Mouse (Mus musculus) embryonic facial prominence, embryonic 13.5 days (tissue): Measurements from ENCODE around the gene Trim47. TPM values are rescaled to one million over a fixed set of nuclear protein-coding genes. Genes with fewer than 3 reads are reported as not detected.

Experiments
- ATAC-seq: fragments of 200-750 bp; cut with Nextera tagmentation; 2 replicates; pipeline ENCODE4 v1.8.0; 2017; ENCODE audit warnings: low read depth; ENCODE audit not compliant: insufficient number of reproducible peaks, insufficient read depth, low FRiP score, low TSS enrichment
- H3K27ac ChIP-seq: fragments of 300-500 bp; sonication (generic); 2 replicates; pipeline ENCODE4 v1.5.1; 2015; ENCODE audit warnings: moderate library complexity, mild to moderate bottlenecking, inconsistent platforms
- H3K27me3 ChIP-seq: fragments of 300-500 bp; sonication (generic); 2 replicates; pipeline ENCODE4 v1.6.1; 2015; ENCODE audit warnings: mild to moderate bottlenecking, inconsistent platforms
- H3K36me3 ChIP-seq: fragments of 300-500 bp; sonication (generic); 2 replicates; pipeline ENCODE4 v1.6.1; 2015; ENCODE audit warnings: mild to moderate bottlenecking, inconsistent platforms
- H3K4me1 ChIP-seq: fragments of 300-500 bp; sonication (generic); 2 replicates; pipeline ENCODE4 v1.6.1; 2015; ENCODE audit warnings: inconsistent platforms
- H3K4me2 ChIP-seq: fragments of 300-500 bp; sonication (generic); 2 replicates; pipeline ENCODE4 v1.6.1; 2015; ENCODE audit warnings: moderate library complexity, mild to moderate bottlenecking, inconsistent platforms
- H3K4me3 ChIP-seq: fragments of 300-500 bp; sonication (generic); 2 replicates; pipeline ENCODE4 v1.5.1; 2015; ENCODE audit warnings: mild to moderate bottlenecking, inconsistent platforms
- H3K9ac ChIP-seq: fragments of 300-500 bp; sonication (generic); 2 replicates; pipeline ENCODE4 v1.6.1; 2015; ENCODE audit warnings: mild to moderate bottlenecking, inconsistent platforms
- H3K9me3 ChIP-seq: fragments of 300-500 bp; sonication (generic); 2 replicates; pipeline ENCODE4 v1.6.1; 2016; ENCODE audit warnings: inconsistent platforms
- WGBS: fragments of 180-500 bp; shearing (Covaris S2); methylation state at CpG from one replicate; pipeline ENCODE4 v1.1.7; 2015; ENCODE audit warnings: mixed read lengths; 5-methylcytosine and 5-hydroxymethylcytosine counted together
- polyA plus RNA-seq: library from polyadenylated mRNA; unstranded; fragments of >200 nt; fragmentation: Nextera tagmentation; extraction: Ambion mirVana; gene quantifications from 2 replicates; pipeline ENCODE4 v1.2.1, GENCODE M21; 2015

Trim47 gene
- 8.6 and 9.4 TPM in 2 replicates for polyA plus RNA-seq

GRCm38 (mm10) chr11:116127156-116127980 is at the start of gene Trim47:
TSS of gene Trim47 (minus strand) at chr11:116127210.
- no peaks in the 10 kb centered on the region for H3K9me3 ChIP-seq
- H3K36me3 ChIP-seq: peaks cover 39% of the 10 kb centered on the region
- WGBS: 24% methylated on average over 23 of the region's 23 CpGs
- peaks cover 35% of the 10 kb centered on the region for H3K4me1 ChIP-seq
- H3K4me3 ChIP-seq: peak within 1 kb of the TSS; percentile 29
- H3K9ac ChIP-seq: peak within 1 kb of the TSS; percentile 65; the same call in 1 of the 2 replicates
- 0 out of 2 replicates have a peak, but pooled peaks have one; percentile 13 for ATAC-seq
- H3K27ac ChIP-seq: peak within 1 kb of the TSS; percentile 60
- H3K4me2 ChIP-seq: peak within 1 kb of the TSS; percentile 53
- no peaks in the 10 kb centered on the region for H3K27me3 ChIP-seq

GRCm38 (mm10) chr11:116176010-116176409 is 49.0 kb upstream of the Trim47 start:
- Histone ChIP-seq H3K9me3 (no peaks in the 10 kb centered on the region), H3K27me3 (no peaks in the 10 kb centered on the region), H3K4me1 (no peaks in the 10 kb centered on the region), H3K36me3 (peaks cover 90% of the 10 kb centered on the region), H3K9ac (no peak overlapping the region), H3K4me2 (no peak overlapping the region), H3K27ac (no peak overlapping the region), H3K4me3 (no peak overlapping the region)
- 84% methylated on average over 7 of the region's 7 CpGs for WGBS
- no peak for ATAC-seq

GRCm38 (mm10) chr11:116174775-116175448 is 47.9 kb upstream of the Trim47 start:
- Histone ChIP-seq H3K4me1 (no peaks in the 10 kb centered on the region), H3K27me3 (no peaks in the 10 kb centered on the region), H3K9me3 (no peaks in the 10 kb centered on the region), H3K4me3 (no peak overlapping the region), H3K36me3 (peaks cover 79% of the 10 kb centered on the region), H3K4me2 (no peak overlapping the region), H3K27ac (no peak overlapping the region), H3K9ac (no peak overlapping the region)
- WGBS: 92% methylated on average over 22 of the region's 22 CpGs
- ATAC-seq: no peak

DNA sequence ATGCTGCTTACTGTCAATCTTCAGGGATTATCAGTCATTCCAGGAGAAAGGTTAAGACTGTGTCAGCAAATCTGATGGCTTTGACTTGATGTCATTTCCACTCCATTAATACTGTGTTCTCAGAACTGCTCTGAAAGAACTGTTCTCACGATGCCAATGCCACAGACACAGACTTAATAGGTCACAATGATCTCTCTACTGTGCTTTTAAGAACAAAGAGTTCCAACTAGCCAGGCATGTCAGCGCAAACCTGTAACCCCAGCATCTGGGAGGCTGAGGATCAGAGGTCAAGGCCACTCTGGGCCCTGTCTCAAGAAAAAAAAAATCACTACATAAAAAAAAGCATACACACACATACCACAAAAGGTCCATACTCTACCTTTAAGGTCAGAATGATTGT is 44.9 kb upstream of the Trim47 start:
- no peak overlapping the region for H3K27ac ChIP-seq
- ATAC-seq: no peak
- H3K4me1 ChIP-seq: peaks cover 10% of the 10 kb centered on the region
- WGBS: 78% methylated on average over 2 of the region's 2 CpGs
- no peak overlapping the region for H3K9ac ChIP-seq
- no peaks in the 10 kb centered on the region for H3K27me3 ChIP-seq
- H3K36me3 ChIP-seq: peaks cover 52% of the 10 kb centered on the region
- no peaks in the 10 kb centered on the region for H3K9me3 ChIP-seq
- H3K4me2 ChIP-seq: no peak overlapping the region
- H3K4me3 ChIP-seq: no peak overlapping the region

DNA sequence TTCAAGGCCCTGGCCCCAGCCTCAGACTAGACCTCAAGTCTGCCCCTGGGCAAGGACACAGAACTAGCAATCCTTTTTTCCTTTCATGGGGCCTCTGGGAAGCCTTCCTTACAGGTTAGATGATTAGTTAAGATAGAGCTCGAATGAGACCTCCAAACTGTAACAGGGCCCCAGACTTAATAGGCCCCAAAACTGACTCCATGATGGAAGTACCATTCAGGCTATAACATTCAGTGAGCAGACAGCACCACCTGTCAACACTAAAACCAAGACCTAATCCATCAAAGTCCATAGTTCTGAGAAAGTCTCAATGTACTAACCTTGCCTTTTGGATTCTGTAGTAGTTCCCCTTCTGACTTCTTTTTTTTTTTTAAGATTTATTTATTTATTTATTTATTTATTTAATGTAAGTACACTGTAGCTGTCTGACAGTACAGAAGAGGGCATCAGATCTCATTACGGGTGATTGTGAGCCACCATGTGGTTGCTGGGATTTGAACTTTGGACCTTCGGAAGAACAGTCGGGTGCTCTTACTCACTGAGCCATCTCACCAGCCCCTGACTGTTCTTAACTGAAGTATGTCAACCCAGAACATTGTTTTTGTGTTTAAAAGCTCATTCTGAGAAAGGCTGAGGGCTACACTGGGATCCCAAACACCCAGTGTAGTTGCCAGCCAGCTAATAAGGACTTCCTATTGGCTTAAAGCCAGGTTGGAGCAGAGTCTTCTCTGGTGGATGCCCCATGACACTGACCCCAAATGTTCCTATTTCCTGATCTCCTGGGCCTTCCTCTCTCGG is 43.2 kb upstream of the Trim47 start:
- no peak overlapping the region for H3K4me2 ChIP-seq
- WGBS: 81% methylated on average over 5 of the region's 5 CpGs
- no peak overlapping the region for H3K9ac ChIP-seq
- no peaks in the 10 kb centered on the region for H3K9me3 ChIP-seq
- no peaks in the 10 kb centered on the region for H3K27me3 ChIP-seq
- H3K4me1 ChIP-seq: peaks cover 22% of the 10 kb centered on the region
- no peak for ATAC-seq
- no peak overlapping the region for H3K4me3 ChIP-seq
- H3K27ac ChIP-seq: no peak overlapping the region
- H3K36me3 ChIP-seq: peaks cover 46% of the 10 kb centered on the region

GRCm38 (mm10) chr11:116169214-116169613 is 42.2 kb upstream of the Trim47 start:
- peaks cover 44% of the 10 kb centered on the region for H3K36me3 ChIP-seq
- WGBS: 74% methylated on average over 3 of the region's 3 CpGs

DNA sequence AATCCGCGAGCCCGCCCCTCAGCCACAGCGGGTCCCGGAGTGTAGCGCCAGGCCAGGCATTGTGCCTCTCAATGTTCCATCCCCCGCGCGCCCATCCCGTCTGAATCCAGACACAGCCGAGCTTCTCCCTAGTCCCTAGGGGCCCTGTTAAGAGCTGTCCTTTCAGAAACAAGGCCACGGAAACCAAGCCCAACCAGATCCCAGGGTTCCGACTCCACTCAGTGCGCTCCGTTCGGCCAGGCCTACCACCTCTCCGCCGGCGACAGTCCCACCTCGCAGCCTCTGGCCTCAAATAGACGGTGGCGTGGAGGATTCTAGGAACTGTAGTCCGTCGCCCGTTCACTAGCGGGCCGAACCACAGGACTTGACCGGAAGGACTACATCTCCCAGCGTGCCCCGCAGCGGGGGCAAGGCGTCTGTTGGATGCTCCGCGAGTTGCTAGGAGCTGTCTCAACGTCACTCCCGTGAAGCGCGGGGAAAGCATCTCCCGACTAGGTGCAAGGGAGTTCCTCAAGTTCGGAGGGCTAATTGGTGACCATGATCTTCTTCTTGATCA is 41.0 kb upstream of the Trim47 start, which contains the start of gene Fbf1:
Gene Fbf1, minus strand, starts transcription at position 283 of the 556 bp plus-strand sequence.
- H3K9me3 ChIP-seq: no peaks in the 10 kb centered on the region
- peak; percentile 90 for ATAC-seq
- H3K9ac ChIP-seq: peak within 1 kb of the TSS; percentile 88
- H3K27me3 ChIP-seq: no peaks in the 10 kb centered on the region
- under 1% methylated on average over 40 of the region's 40 CpGs for WGBS
- peaks cover 44% of the 10 kb centered on the region for H3K36me3 ChIP-seq
- H3K4me3 ChIP-seq: peak within 1 kb of the TSS; percentile 77
- H3K4me1 ChIP-seq: peaks cover 22% of the 10 kb centered on the region
- H3K4me2 ChIP-seq: peak within 1 kb of the TSS; percentile 76
- peak within 1 kb of the TSS; percentile 91 for H3K27ac ChIP-seq

More at GRCm38 (mm10) chr11:116169214-116169613, 42.2 kb upstream of the Trim47 start:
- no peak for ATAC-seq
- no peak overlapping the region for H3K9ac ChIP-seq
- no peak overlapping the region for H3K4me3 ChIP-seq
- peaks cover 22% of the 10 kb centered on the region for H3K4me1 ChIP-seq
- H3K27me3 ChIP-seq: no peaks in the 10 kb centered on the region
- H3K9me3 ChIP-seq: no peaks in the 10 kb centered on the region
- H3K27ac ChIP-seq: no peak overlapping the region
- no peak overlapping the region for H3K4me2 ChIP-seq

- H3K27ac ChIP-seq: peak overlapping the region; percentile 91
- H3K27me3 ChIP-seq: no peaks in the 10 kb centered on the region
- ATAC-seq: no peak
- H3K4me3 ChIP-seq: peak overlapping the region; percentile 77
- H3K4me2 ChIP-seq: peak overlapping the region; percentile 76
- peaks cover 40% of the 10 kb centered on the region for H3K36me3 ChIP-seq
- no peaks in the 10 kb centered on the region for H3K9me3 ChIP-seq
- 4% methylated on average over 6 of the region's 6 CpGs for WGBS
- peaks cover 25% of the 10 kb centered on the region for H3K4me1 ChIP-seq
- peak overlapping the region; percentile 88 for H3K9ac ChIP-seq
These were observed 40.2 kb upstream of the Trim47 start for GRCm38 (mm10) chr11:116167232-116167631.

GRCm38 (mm10) chr11:116163002-116163401 is 36.0 kb upstream of the Trim47 start:
- no peaks in the 10 kb centered on the region for H3K27me3 ChIP-seq
- H3K4me2 ChIP-seq: no peak overlapping the region
- H3K27ac ChIP-seq: no peak overlapping the region
- H3K9ac ChIP-seq: no peak overlapping the region
- no peak for ATAC-seq
- WGBS: 63% methylated on average over 9 of the region's 9 CpGs
- peaks cover 21% of the 10 kb centered on the region for H3K4me1 ChIP-seq
- no peak overlapping the region for H3K4me3 ChIP-seq
- no peaks in the 10 kb centered on the region for H3K9me3 ChIP-seq
- peaks cover 68% of the 10 kb centered on the region for H3K36me3 ChIP-seq

GRCm38 (mm10) chr11:116162146-116162545 is 35.1 kb upstream of the Trim47 start:
- H3K4me2 ChIP-seq: no peak overlapping the region
- ATAC-seq: no peak
- no peaks in the 10 kb centered on the region for H3K27me3 ChIP-seq
- H3K4me1 ChIP-seq: peaks cover 20% of the 10 kb centered on the region
- 73% methylated on average over 10 of the region's 10 CpGs for WGBS
- no peak overlapping the region for H3K9ac ChIP-seq
- H3K4me3 ChIP-seq: no peak overlapping the region
- peaks cover 76% of the 10 kb centered on the region for H3K36me3 ChIP-seq
- 0 out of 2 replicates have a peak overlapping the region, but pooled peaks have one; percentile 48 for H3K27ac ChIP-seq
- H3K9me3 ChIP-seq: no peaks in the 10 kb centered on the region

- ATAC-seq: no peak
- Histone ChIP-seq H3K4me1 (peaks cover 12% of the 10 kb centered on the region), H3K4me2 (no peak overlapping the region), H3K36me3 (peaks cover 85% of the 10 kb centered on the region), H3K4me3 (no peak overlapping the region), H3K9ac (no peak overlapping the region), H3K27ac (peak overlapping the region; percentile 48), H3K9me3 (no peaks in the 10 kb centered on the region), H3K27me3 (no peaks in the 10 kb centered on the region)
- WGBS: 56% methylated on average over 12 of the region's 12 CpGs
These were observed 34.3 kb upstream of the Trim47 start for GRCm38 (mm10) chr11:116161312-116161711.
